Mouse (Mus musculus) urinary bladder, postnatal 0 days (tissue): ENCODE results near the gene Mpl. TPM values are rescaled to one million over a fixed set of nuclear protein-coding genes. Genes with fewer than 3 reads are reported as not detected.

Source experiments
- polyA plus RNA-seq: library from polyadenylated mRNA; unstranded; fragments of >200 nt; fragmentation: Nextera tagmentation; extraction: Ambion mirVana; gene quantifications from 2 replicates; pipeline ENCODE4 v1.2.1, GENCODE M21; 2015

Gene Mpl
- polyA plus RNA-seq: 0.18 and 0.82 TPM in 2 replicates

DNA sequence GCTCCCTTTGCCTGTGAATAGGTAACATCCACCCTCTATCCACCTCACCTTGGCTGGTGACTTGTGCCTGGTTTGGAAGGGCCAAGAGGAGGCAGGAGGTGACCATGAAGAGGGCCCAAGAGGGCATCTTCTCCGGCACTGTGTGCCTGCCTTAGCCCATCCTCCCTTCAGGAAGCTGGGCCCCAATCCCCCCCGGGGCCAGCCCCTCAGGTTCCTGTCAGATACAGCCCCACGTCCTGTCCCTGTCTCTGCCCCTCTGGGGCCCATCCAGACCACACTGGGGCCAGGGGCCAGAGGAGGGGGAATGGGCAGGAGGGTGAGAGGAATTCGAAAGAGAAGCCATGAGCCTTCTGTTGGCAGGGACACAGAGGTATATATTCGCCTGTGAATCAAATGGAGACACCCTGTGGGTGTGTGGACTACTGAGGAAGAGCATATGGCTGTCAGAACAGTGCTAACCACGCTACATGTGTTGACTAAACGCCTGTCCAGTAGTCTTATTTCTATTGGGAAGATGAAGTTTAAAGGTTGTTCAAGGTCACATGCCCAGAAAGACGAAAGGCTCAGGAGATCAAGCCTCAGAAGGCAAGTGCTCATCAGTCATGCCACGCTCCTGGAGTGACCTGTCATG, at the start of gene Mpl:
TSS of gene Mpl (minus strand) at position 169 of the 631 bp plus-strand sequence.

DNA sequence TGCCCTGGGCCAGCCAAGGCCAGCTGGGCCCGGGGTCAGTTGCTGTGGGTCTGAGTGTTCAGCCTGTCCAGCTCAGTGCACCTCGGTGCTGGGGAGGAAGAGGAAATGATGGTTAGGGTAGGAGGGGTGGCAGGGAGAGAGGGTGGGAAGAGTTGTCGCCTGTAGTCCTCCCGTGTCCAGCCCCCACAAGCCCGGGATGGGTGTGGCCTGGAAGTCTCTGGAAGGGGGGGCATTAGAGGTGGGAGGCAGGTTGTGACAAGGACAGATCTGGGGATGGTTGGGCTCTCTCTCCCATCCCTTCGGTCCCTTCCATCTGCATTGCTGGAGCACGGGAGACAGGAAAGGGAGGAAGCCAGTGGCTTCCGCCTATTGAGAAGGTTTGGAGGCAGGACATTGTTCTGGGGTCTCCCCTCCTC, 32.4 kb upstream of the Mpl start, which contains the start of gene Tie1:
TSS of gene Tie1 (minus strand) at position 345 of the 416 bp plus-strand sequence.

DNA sequence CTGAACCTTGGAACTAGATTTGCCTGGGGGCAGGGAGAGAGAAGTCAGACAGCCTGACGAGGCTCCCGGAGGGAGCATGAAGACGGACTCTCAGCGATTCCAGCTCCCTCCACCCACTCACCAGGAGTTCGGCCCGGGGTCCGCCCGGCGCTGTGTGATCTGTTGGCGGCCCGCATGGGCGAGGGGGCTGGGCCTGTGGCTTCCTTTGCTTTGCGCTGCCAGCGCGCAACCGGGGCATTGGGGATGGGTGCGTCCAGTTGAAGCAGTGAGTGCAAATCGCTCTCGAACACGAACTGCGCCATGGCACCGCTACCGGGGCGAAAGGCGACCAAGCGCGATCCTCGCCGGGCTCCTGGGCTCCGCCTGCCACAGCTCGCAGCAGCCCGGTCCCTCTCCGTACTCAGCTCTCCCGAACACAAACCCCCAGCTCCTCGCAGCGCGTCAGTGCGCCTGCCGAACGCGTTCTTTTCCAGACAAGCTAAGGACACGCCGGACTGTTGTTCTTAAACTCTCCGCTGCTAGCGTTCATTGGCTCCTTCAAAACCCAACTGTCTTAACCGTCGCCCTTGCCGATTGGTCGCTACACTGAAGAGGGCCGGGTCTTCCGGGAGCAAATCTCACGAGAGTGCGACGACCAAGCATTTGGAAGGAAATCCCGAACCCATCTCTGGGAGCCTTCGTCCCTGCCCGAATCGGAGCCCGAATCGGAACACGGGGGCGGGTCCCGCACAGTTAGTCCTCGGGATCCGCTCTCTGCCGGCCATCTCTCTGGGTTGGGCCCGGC, 20.3 kb downstream of the Mpl start, which contains the start of gene Cdc20:
TSS of gene Cdc20 (minus strand) at position 533 of the 784 bp plus-strand sequence.

DNA sequence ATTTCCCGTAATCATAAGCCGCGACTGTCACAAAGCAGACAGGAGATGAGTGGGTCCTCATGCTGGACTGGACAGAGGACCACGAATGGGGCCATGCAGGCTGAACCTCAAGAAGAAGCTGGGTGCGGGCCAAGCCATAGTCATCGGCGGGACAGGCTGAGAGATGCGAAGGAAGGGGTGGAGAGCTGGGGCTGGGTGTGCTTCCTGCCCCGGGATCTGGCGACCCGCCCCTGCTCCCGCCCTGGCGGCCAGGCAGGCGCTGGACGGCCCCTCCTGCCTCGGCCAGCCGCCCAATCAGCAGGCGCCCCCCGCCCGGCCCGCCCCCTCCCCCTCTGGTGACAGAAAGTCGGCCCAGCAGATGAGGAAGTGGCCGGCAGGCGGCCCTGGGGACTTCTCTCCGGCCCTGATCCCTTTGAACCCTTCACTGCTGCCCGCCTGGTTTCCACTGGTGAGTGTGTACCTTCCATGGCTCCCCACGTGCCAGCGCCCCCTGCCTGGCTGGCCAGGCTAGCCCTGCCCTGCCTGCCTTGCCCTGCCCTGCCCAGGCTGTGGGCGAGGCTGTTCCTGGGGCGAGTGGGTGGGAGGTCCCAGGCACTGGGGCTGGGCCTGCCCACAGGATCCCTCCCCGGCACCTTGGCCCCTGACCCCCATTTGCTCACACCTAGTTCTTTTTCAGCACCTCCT, 29.4 kb downstream of the Mpl start, which contains the start of gene Elovl1:
TSS of gene Elovl1 (plus strand) at position 326 of the 684 bp plus-strand sequence.

DNA sequence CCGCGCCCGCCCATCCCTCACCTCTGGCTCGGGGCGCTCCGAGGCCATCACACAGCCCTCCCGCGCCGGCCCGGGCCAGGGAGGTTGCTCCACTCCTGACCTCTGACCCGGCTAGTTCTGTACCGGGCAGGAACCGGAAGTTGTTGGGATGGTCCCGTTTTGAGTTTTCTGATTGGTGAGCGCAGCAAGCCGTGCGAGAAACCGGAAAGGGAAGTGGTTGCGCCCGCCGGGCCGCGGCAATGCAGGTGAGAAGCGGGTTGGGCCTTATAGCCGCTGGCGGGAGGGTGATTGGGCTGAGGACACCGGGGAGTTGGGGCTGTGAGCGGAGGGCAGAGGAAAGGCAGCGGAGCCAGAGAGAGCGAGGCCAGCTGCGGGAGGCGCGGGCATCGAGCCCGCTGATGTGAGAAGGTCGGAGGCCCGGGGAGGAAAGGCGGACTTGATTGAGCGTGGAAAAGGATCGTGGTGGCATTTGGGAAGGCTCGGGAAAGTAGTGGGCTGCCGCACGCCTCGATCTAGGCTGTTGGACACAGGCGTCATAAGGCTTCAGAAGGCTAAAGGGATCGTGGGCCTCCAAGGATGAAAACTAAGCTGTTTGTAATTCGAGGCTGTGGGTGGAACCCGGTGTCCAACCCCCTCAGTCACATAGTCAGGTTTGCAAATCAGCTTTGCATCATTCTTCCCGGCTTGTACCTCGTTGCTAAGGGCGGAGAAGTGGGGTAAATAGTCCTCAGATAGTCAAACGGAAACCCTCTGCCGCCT, 48.0 kb downstream of the Mpl start, which contains the start of the genes Szt2 and Med8:
TSS of gene Szt2 (minus strand) at position 132 of the 759 bp plus-strand sequence.
TSS of gene Med8 (plus strand) at position 196 of the 759 bp plus-strand sequence.

Other genes with a start within 250 kb of the Mpl start
- gene Ptprf, start 166.1 kb downstream of the Mpl start, polyA plus RNA-seq: 37.1 and 41.7 TPM in 2 replicates
- 2.3 and 2.5 TPM in 2 replicates for gene Szt2, start 48.2 kb downstream of the Mpl start, polyA plus RNA-seq
- gene Med8, start 48.2 kb downstream of the Mpl start, polyA plus RNA-seq: 82.0 and 86.7 TPM in 2 replicates
- 186 and 209 TPM in 2 replicates for gene Elovl1, start 29.4 kb downstream of the Mpl start, polyA plus RNA-seq
- 39.6 and 50.2 TPM in 2 replicates for gene Cdc20, start 20.2 kb downstream of the Mpl start, polyA plus RNA-seq
- gene Tie1, start 32.5 kb upstream of the Mpl start, polyA plus RNA-seq: 10.6 and 11.9 TPM in 2 replicates
- 11.9 and 12.9 TPM in 2 replicates for gene 2610528J11Rik, start 69.5 kb upstream of the Mpl start, polyA plus RNA-seq
- 16.7 and 17.9 TPM in 2 replicates for gene Tmem125, start 86.5 kb upstream of the Mpl start, polyA plus RNA-seq
- gene Cfap57, start 163.3 kb upstream of the Mpl start, polyA plus RNA-seq: 0.10 TPM in 2 replicates
- gene Ebna1bp2, start 163.3 kb upstream of the Mpl start, polyA plus RNA-seq: 103 and 114 TPM in 2 replicates
- not detected in 2 replicates for gene Olfr62, start 201.4 kb upstream of the Mpl start, polyA plus RNA-seq
- gene Olfr1342, start 235.2 kb upstream of the Mpl start, polyA plus RNA-seq: not detected in 2 replicates
- gene Olfr1341, start 246.0 kb upstream of the Mpl start, polyA plus RNA-seq: not detected in 2 replicates